Mouse (Mus musculus) inflammation-experienced regulatory T-cells, adult 16 weeks (primary cell): ENCODE measurements around the gene Rmdn3. TPM values are rescaled to one million over a fixed set of nuclear protein-coding genes. Genes with fewer than 3 reads are reported as not detected.

ENCODE experiments used
- polyA plus RNA-seq: library from polyadenylated mRNA; unstranded; fragments of 100-300 nt; shearing (Covaris generic); gene quantifications from one replicate; pipeline ENCODE4 v1.2.1, GENCODE M21; 2017

Rmdn3 gene
- polyA plus RNA-seq: 25.7 TPM

GRCm38 (mm10) chr2:119156681-119157572 lies at the start of gene Rmdn3:
Rmdn3 (minus strand) TSS chr2:119157034.

GRCm38 (mm10) chr2:119173991-119174651 lies 17.3 kb upstream of the Rmdn3 start, which contains the start of gene Gm14137:
Gm14137 (plus strand) TSS chr2:119174509.

GRCm38 (mm10) chr2:119166901-119167865 lies 10.3 kb upstream of the Rmdn3 start, which contains the start of gene Gchfr:
Gchfr (plus strand) TSS chr2:119167773.

GRCm38 (mm10) chr2:119112438-119113112 lies 44.3 kb downstream of the Rmdn3 start, which contains the start of gene Rad51:
Rad51 (plus strand) TSS chr2:119112793.

Other genes with a start within 250 kb of the Rmdn3 start
- 4.7 TPM for gene Chst14, start 230.5 kb downstream of the Rmdn3 start, polyA plus RNA-seq
- gene Ccdc32, start 127.6 kb downstream of the Rmdn3 start, polyA plus RNA-seq: 27.1 TPM
- gene Rpusd2, start 122.2 kb downstream of the Rmdn3 start, polyA plus RNA-seq: 3.0 TPM
- 3.4 TPM for gene Knl1, start 109.9 kb downstream of the Rmdn3 start, polyA plus RNA-seq
- 8.4 TPM for gene Rad51, start 44.2 kb downstream of the Rmdn3 start, polyA plus RNA-seq
- gene Gchfr, start 10.7 kb upstream of the Rmdn3 start, polyA plus RNA-seq: not detected
- 0.90 TPM for gene Gm14137, start 17.5 kb upstream of the Rmdn3 start, polyA plus RNA-seq
- 69.5 TPM for gene Zfyve19, start 51.6 kb upstream of the Rmdn3 start, polyA plus RNA-seq
- 16.6 TPM for gene Dnajc17, start 51.8 kb upstream of the Rmdn3 start, polyA plus RNA-seq
- gene Ppp1r14d, start 72.9 kb upstream of the Rmdn3 start, polyA plus RNA-seq: not detected
- 0.44 TPM for gene Spint1, start 80.3 kb upstream of the Rmdn3 start, polyA plus RNA-seq
- gene Rhov, start 114.2 kb upstream of the Rmdn3 start, polyA plus RNA-seq: 0.56 TPM
- 21.5 TPM for gene Vps18, start 131.7 kb upstream of the Rmdn3 start, polyA plus RNA-seq
- gene Dll4, start 168.8 kb upstream of the Rmdn3 start, polyA plus RNA-seq: not detected
- 0.18 TPM for gene Chac1, start 194.2 kb upstream of the Rmdn3 start, polyA plus RNA-seq